Mouse (Mus musculus) midbrain, embryonic 11.5 days (tissue): ENCODE measurements around the gene Phf13. TPM values are rescaled to one million over a fixed set of nuclear protein-coding genes. Genes with fewer than 3 reads are reported as not detected.

Experiments
- ATAC-seq: fragments of 200-750 bp; cut with Nextera tagmentation; 2 replicates; pipeline ENCODE4 v1.8.0; 2017; ENCODE audit warnings: moderate TSS enrichment, moderate library complexity; ENCODE audit not compliant: low FRiP score
- DNase-seq: peaks from one replicate; pipeline ENCODE4 v3.0.0; 2015; ENCODE audit warnings: low spot score; ENCODE audit errors: missing footprints
- H3K27ac ChIP-seq: fragments of 300-500 bp; sonication (generic); 2 replicates; pipeline ENCODE4 v1.5.1; 2014; ENCODE audit warnings: low read depth, low read length
- H3K27me3 ChIP-seq: fragments of 300-500 bp; sonication (generic); 2 replicates; pipeline ENCODE4 v1.6.1; 2014; ENCODE audit warnings: mild to moderate bottlenecking, low read length, moderate library complexity, mixed read lengths; ENCODE audit not compliant: control insufficient read depth, insufficient read depth
- H3K36me3 ChIP-seq: fragments of 300-500 bp; sonication (generic); 2 replicates; pipeline ENCODE4 v1.6.1; 2014; ENCODE audit warnings: mild to moderate bottlenecking, low read length, moderate library complexity, mixed read lengths; ENCODE audit not compliant: control insufficient read depth, insufficient read depth
- H3K4me1 ChIP-seq: fragments of 300-500 bp; sonication (generic); 2 replicates; pipeline ENCODE4 v1.6.1; 2014; ENCODE audit warnings: low read length; ENCODE audit not compliant: control insufficient read depth, insufficient read depth
- H3K4me2 ChIP-seq: fragments of 300-500 bp; sonication (generic); 2 replicates; pipeline ENCODE4 v1.6.1; 2014; ENCODE audit warnings: mild to moderate bottlenecking, moderate library complexity
- H3K4me3 ChIP-seq: fragments of 300-500 bp; sonication (generic); 2 replicates; pipeline ENCODE4 v1.5.1; 2014; ENCODE audit warnings: low read depth, low read length
- H3K9ac ChIP-seq: fragments of 300-500 bp; sonication (generic); 2 replicates; pipeline ENCODE4 v1.6.1; 2014; ENCODE audit warnings: low read length
- H3K9me3 ChIP-seq: fragments of 300-500 bp; sonication (generic); 2 replicates; pipeline ENCODE4 v1.6.1; 2016; ENCODE audit warnings: low read length; ENCODE audit not compliant: control insufficient read depth
- WGBS: fragments of 180-500 bp; shearing (Covaris S2); extraction: QIAGEN DNeasy Blood & Tissue Kit; methylation state at CpG from one replicate; pipeline ENCODE4 v1.1.7; 2014; 5-methylcytosine and 5-hydroxymethylcytosine counted together
- polyA plus RNA-seq: library from polyadenylated mRNA; unstranded; fragments of >200 nt; fragmentation: Nextera tagmentation; extraction: Ambion mirVana; gene quantifications from 2 replicates; pipeline ENCODE4 v1.2.1, GENCODE M21; 2014

Phf13 gene
- polyA plus RNA-seq, 1 experiment from 2014 or later = 22.9 TPM

DNA sequence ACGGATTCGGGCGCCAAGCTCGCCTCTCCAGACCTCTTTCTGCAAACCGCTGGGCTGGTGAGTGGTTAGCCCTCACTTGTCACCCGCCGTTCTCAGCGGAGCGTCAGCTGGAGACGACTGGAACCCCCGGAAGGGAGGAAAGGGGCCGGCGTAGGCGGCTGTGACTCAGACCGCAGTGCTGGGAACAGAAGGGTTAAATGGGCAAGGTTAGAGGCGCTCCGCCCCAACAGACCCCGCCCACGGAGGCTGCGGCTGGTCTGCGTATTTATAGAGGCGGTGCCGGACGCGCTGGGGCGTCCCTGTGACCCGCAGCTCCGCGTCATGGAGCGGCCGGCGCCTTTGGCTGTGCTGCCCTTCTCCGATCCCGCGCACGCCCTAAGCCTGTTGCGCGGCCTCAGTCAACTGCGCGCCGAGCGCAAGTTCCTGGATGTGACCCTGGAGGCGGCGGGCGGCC lies 12.6 kb upstream of the Phf13 start, which contains the start of gene Klhl21:
TSS of gene Klhl21 (plus strand) at position 182 of the 454 bp plus-strand sequence.
- H3K27me3 ChIP-seq = peaks cover 19% of the 10 kb centered on the region
- peak within 1 kb of the TSS; percentile 72 for H3K4me3 ChIP-seq
- peaks cover 26% of the 10 kb centered on the region for H3K4me1 ChIP-seq
- peak within 1 kb of the TSS; percentile 66 for H3K9ac ChIP-seq
- DNase-seq (peak; percentile 99), ATAC-seq (peak; percentile 93)
- H3K36me3 ChIP-seq = no peaks in the 10 kb centered on the region
- no peak within 1 kb of the TSS for H3K27ac ChIP-seq
- under 1% methylated on average over 41 of the region's 45 CpGs for WGBS
- H3K9me3 ChIP-seq = no peaks in the 10 kb centered on the region
- H3K4me2 ChIP-seq = peak within 1 kb of the TSS; percentile 98

DNA sequence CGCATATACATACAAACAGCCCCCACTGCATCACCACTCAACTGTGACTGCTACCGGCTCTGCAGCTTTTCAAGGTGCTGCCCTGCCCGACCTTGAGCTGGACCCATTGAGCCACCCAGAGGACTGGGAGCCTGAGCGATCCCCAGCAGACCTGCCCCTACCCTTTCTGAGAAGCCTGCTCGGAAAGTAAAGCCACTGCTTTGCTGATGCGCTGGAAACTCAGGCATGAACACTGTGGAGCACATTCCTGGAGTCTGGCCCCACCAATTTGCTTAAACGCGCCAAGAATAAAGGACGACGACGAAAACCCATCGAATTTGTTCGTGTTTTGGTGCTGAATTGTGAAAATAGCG lies 12.1 kb upstream of the Phf13 start:
- peak overlapping the region; percentile 72 for H3K4me3 ChIP-seq
- 1% methylated on average over 14 of the region's 14 CpGs for WGBS
- DNase-seq (no peak), ATAC-seq (no peak)
- no peaks in the 10 kb centered on the region for H3K9me3 ChIP-seq
- H3K9ac ChIP-seq = peak overlapping the region; percentile 66
- no peak overlapping the region for H3K27ac ChIP-seq
- peaks cover 26% of the 10 kb centered on the region for H3K4me1 ChIP-seq
- no peaks in the 10 kb centered on the region for H3K36me3 ChIP-seq
- peaks cover 19% of the 10 kb centered on the region for H3K27me3 ChIP-seq
- H3K4me2 ChIP-seq = peak overlapping the region; percentile 98

DNA sequence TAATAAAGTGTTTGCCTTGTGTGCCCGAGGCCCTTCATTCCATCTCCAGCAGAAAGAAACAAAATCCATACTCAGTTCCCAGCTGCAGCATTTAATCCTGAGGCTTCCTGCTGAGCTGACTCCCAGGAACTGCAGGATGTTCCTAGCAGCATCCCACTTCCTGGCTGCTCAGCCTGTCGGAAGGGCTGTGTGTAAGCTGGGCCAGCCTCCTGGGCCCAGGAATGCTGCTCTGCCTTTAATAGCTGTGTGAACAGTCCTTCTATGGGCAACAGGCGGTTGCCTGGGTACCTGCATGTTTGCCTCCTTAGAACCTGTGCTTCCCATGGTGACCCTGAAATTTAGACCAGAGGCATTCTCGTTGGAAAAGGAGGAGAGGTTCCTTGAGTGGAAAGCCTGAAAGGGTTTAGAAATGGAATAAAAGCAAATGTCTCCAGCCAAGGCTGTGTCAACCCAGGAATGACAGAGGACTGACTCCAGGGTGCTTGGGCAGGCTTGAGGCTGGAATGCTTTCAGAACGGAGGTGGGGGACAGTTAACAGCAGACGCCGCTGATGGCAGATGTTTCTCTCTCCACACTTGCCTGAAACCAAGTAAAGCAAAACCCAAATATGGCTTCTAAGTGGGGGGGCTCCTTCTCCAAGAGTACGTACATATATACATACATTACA lies 11.6 kb upstream of the Phf13 start:
- no peak overlapping the region for H3K9ac ChIP-seq

DNA sequence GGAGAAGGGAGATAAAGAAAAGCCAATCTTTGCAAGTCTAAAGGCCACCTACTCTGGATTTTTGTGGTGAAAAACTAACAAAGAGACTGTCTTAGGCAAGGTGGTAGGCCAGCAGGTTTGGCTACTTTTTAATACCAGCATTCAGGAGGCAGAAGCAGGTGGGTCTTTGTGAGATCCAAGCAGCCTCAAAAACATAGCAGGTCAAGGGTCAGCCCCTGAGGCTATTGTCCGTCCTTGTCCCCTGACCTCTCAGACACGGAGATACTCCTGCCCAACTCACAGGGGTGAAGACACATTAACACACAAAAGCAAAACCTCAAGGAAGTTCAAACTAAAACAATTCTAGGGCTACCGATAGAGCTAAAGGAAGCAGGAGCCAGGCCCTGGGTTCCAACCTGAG lies 10.8 kb upstream of the Phf13 start:
- no peaks in the 10 kb centered on the region for H3K9me3 ChIP-seq
- no peak overlapping the region for H3K4me2 ChIP-seq
- peaks cover 19% of the 10 kb centered on the region for H3K27me3 ChIP-seq
- H3K9ac ChIP-seq = no peak overlapping the region
- no peaks in the 10 kb centered on the region for H3K36me3 ChIP-seq
- H3K27ac ChIP-seq = no peak overlapping the region
- H3K4me3 ChIP-seq = no peak overlapping the region
- 14% methylated on average over 3 of the region's 3 CpGs for WGBS
- ATAC-seq (no peak), DNase-seq (peak; percentile 73)
- peaks cover 26% of the 10 kb centered on the region for H3K4me1 ChIP-seq

More for the DNA sequence above, 11.6 kb upstream of the Phf13 start:
- DNase-seq (peak; percentile 84), ATAC-seq (no peak)
- Histone ChIP-seq H3K27ac (no peak overlapping the region), H3K4me3 (peak overlapping the region; percentile 72; the same call in 1 of the 2 replicates), H3K4me1 (peaks cover 26% of the 10 kb centered on the region), H3K27me3 (peaks cover 19% of the 10 kb centered on the region), H3K9me3 (no peaks in the 10 kb centered on the region), H3K36me3 (no peaks in the 10 kb centered on the region), H3K4me2 (peak overlapping the region; percentile 98)
- 7% methylated on average over 8 of the region's 8 CpGs for WGBS

DNA sequence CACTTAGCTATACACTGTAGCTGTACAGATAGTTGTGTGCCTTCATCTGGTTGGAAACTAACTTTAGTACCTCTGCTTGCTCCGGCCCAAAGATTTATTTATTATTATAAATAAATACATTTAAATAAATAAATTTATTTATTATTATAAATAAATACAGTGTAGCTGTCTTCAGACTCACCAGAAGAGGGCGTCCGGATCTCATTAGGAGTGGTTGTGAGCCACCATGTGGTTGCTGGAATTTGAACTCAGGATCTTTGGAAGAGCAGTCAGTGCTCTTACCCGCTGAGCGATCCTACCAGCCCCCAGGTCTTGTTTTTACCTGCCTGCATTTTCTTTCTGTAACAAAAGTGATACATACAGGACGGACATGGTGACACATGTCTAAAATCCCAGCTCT lies 10.1 kb upstream of the Phf13 start:
- Histone ChIP-seq H3K36me3 (no peaks in the 10 kb centered on the region), H3K4me2 (no peak overlapping the region), H3K9ac (no peak overlapping the region), H3K4me3 (no peak overlapping the region), H3K27ac (no peak overlapping the region), H3K4me1 (peaks cover 26% of the 10 kb centered on the region), H3K9me3 (no peaks in the 10 kb centered on the region), H3K27me3 (peaks cover 19% of the 10 kb centered on the region)
- DNase-seq = peak; percentile 61
- WGBS = 77% methylated on average over 6 of the region's 6 CpGs
- no peak for ATAC-seq

DNA sequence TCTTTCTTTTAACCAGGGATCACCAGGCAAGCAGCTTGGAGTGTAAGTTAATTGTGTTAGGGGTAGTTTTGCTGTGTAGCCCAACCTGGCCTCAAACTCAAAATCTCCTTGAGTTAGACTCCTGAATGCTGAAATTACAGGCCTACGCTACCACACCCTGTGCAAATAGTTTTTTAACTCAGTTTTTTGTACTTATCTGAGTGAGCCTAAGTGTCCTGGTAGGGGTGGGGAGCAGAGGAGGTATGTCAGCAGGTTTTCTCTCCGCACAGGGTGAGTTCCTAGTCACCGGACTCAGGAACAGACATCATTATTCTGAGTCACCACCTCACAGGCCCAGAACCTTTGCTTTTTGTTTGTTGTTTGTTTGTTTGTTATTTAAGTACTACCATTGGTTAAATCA lies 6.0 kb upstream of the Phf13 start:
- Histone ChIP-seq H3K36me3 (no peaks in the 10 kb centered on the region), H3K27me3 (peaks cover 2% of the 10 kb centered on the region; the same call in 1 of the 2 replicates), H3K4me2 (no peak overlapping the region), H3K4me3 (no peak overlapping the region), H3K9ac (no peak overlapping the region), H3K9me3 (no peaks in the 10 kb centered on the region), H3K4me1 (peaks cover 4% of the 10 kb centered on the region; the same call in 1 of the 2 replicates), H3K27ac (no peak overlapping the region)
- DNase-seq (peak; percentile 81), ATAC-seq (no peak)
- WGBS = 93% methylated on average over 3 of the region's 3 CpGs

DNA sequence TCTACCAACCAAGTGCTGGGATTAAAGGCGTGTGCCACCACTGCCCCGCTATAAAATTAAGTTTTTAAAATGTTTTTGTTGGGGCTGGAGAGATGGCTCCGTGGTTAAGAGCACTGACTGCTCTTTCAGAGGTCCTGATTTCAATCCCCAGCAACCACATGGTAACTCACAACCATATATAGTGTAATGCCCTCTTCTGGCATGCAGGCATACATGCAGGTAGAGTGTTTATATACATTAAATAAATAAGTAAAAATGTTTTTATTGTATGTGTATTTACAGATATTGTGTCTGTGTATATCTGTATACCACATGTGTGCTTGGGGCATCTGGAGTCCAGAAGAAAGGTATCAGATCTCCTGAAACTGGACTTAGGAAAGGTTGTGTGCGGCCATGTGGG lies 5.3 kb upstream of the Phf13 start:
- ATAC-seq = no peak
- H3K27me3 ChIP-seq = no peaks in the 10 kb centered on the region
- H3K27ac ChIP-seq = no peak overlapping the region
- H3K4me3 ChIP-seq = no peak overlapping the region
- H3K36me3 ChIP-seq = no peaks in the 10 kb centered on the region
- H3K9ac ChIP-seq = no peak overlapping the region
- WGBS = 62% methylated on average over 4 of the region's 4 CpGs
- no peaks in the 10 kb centered on the region for H3K9me3 ChIP-seq
- H3K4me1 ChIP-seq = peaks cover 5% of the 10 kb centered on the region; the same call in 1 of the 2 replicates
- no peak overlapping the region for H3K4me2 ChIP-seq
- peak; percentile 49 for DNase-seq

DNA sequence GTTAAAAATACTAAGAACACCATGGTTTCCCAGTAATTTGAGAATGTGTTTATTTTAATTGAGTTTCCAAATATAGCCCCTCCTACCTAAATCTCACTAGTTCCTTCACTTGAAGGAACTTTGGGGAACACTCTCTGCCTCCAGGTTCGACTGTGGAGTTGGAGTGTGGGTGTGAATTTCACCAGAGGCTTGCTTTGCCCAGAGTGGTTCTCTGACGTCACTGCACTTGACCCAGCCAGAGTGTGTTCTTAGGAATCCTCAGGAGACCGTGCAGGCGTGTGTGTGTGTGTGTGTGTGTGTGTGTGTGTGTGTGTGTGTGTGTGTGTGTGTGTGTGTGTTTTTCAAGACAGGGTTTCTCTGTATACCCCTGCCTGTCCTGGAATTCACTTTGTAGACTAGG lies 4.8 kb upstream of the Phf13 start:
- Histone ChIP-seq H3K36me3 (no peaks in the 10 kb centered on the region), H3K4me2 (no peak overlapping the region), H3K9ac (no peak overlapping the region), H3K27me3 (no peaks in the 10 kb centered on the region), H3K4me3 (no peak overlapping the region), H3K9me3 (no peaks in the 10 kb centered on the region), H3K4me1 (peaks cover 5% of the 10 kb centered on the region; the same call in 1 of the 2 replicates), H3K27ac (no peak overlapping the region)
- DNase-seq (peak; percentile 44), ATAC-seq (no peak)
- 57% methylated on average over 4 of the region's 4 CpGs for WGBS

DNA sequence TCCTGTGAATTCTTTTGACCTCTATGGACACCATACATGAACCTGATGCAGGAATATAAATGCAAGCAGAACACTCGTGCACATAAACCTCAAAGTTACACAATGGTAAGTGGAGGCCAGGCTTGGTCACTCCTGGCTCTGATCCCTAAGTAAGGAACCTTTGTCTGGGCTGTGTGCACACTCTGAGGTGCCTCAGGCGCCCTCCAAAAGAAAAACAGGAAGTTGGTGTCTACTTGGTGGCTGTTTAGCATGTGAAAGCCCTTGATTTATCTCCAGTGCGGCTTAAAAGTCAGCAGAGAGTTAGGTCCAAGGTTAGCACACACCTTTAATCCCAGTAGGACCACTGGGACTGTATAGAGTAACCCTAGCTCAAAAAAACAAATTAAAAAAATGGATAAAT lies 3.4 kb upstream of the Phf13 start:
- no peaks in the 10 kb centered on the region for H3K9me3 ChIP-seq
- peak; percentile 65 for DNase-seq
- H3K4me1 ChIP-seq = peaks cover 5% of the 10 kb centered on the region; the same call in 1 of the 2 replicates
- H3K27ac ChIP-seq = no peak overlapping the region
- H3K27me3 ChIP-seq = no peaks in the 10 kb centered on the region
- no peak overlapping the region for H3K9ac ChIP-seq
- H3K4me2 ChIP-seq = no peak overlapping the region
- 77% methylated on average over 3 of the region's 3 CpGs for WGBS
- H3K4me3 ChIP-seq = no peak overlapping the region
- H3K36me3 ChIP-seq = no peaks in the 10 kb centered on the region
- ATAC-seq = no peak
